Mouse (Mus musculus) heart, adult 2 months (tissue): ENCODE measurements around the gene Lrwd1.

Experiments
- CTCF ChIP-seq: fragments of 200-600 bp; IDR thresholded peaks from 2 replicates; pipeline ENCODE4 v1.8.1; 2022; ENCODE audit warnings: antibody characterized with exemption, mild to moderate bottlenecking, moderate library complexity
- EP300 ChIP-seq: fragments of 200-500 bp; IDR thresholded peaks from 2 replicates; pipeline ENCODE4 v1.6.1; 2011; ENCODE audit warnings: low read depth, low read length, control low read depth; ENCODE audit not compliant: insufficient read depth
- POLR2A ChIP-seq: fragments of 200-500 bp; IDR thresholded peaks from 2 replicates; pipeline ENCODE4 v1.6.1; 2011; ENCODE audit warnings: mild to moderate bottlenecking, low read depth, low read length, control low read depth; ENCODE audit not compliant: insufficient read depth

DNA sequence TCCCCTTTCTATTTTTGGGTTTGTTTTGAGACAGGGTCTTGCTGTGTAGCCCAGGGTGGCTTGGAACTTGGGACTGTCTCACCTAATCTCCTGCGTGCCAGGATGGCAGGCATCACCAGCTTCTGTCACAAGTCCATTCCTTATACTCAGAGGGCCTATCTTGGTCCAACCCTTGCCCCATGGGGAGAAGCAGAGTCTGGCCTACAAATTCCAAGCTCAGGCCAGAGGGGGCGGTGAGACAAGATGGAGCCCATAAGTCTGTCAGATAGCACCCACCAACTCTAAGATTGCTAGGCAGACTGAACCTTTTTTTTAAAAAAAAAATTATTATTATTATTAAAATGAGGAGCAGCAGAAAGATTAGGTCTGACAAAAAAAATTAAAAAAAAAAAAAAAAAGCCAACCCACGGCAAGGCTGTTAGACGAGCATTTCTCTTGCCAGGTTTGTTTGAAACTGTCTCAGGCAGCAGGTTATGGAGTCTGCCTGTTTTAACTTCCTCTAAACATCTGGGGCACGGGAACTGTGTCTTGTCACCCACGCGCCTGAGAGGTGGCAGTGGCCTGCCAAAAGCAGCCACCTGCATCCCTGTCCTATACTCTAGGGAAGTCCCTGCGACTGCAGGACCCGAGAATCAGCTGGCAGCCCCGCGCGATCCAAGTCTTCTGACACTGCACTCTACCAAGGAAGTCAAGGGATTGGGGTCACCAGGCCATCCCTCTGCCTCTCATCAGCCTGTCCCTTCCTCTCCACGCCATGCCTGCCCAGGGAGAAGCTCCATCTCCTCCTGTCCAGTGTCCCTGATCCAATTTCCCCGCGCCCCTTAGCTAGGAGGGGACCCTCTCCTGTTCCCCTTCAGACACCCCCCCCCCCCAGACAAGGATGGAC, 34.0 kb upstream of the Lrwd1 start:
- no peak for TF ChIP-seq EP300
- TF ChIP-seq POLR2A, result no peak
- no peak for TF ChIP-seq CTCF
